Comparison of ENCODE assay signal across 31 mouse cellular contexts in the genomic region with DNA sequence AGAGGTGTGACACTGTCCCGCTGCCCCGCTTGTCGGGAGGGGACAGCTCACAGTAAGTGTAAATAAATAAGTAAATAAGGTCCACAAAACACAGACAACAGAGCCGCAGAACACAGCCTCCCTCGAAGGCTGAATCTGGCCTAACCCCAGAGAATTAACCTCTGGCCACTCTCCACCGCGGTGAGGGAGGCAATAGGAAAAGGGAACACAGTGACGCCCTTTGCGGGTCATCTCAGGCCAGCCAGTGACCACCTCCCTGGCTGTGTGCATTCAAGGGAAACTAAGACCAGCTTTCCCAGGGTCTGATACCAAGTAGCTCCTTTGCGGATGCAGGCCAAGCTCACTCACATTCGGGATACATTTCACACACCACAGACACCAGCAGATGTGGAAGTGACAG. TPM values are rescaled to one million over a fixed set of nuclear protein-coding genes. Genes with fewer than 3 reads are reported as not detected.
DNase-seq lines count a peak whose midpoint lies in the region; ATAC-seq and TF ChIP-seq lines count a peak whose summit lies in the region.
"Had no signal": no experiment of that assay in that cellular context is flagged by ENCODE, and none has a peak within 500 bp of the region (broad histone marks: within the 10 kb centered on the region; RNA-seq: fewer than 3 reads in every experiment).

No protein-coding gene starts in this region.

- H3K4me2 ChIP-seq in kidney, embryonic 14.5 days (replicated peaks; ENCODE audit: low read depth, low read length): no peak overlapping the region
- no peak overlapping the region for H3K4me2 ChIP-seq in hindbrain, embryonic 12.5 days (replicated peaks)
- H3K4me2 ChIP-seq: embryonic facial prominence, embryonic 12.5 days; limb, embryonic 12.5 days; liver, embryonic 12.5 days; midbrain, embryonic 12.5 days; neural tube, embryonic 15.5 days had no signal

- no peak overlapping the region for H3K27ac ChIP-seq in kidney, adult 2 months (ENCODE audit: insufficient read depth, low read depth, low read length)
- H3K27ac ChIP-seq in kidney, embryonic 14.5 days (ENCODE audit: low read depth, low read length): no peak overlapping the region
- no peak overlapping the region for H3K27ac ChIP-seq in hindbrain, embryonic 12.5 days
- H3K27ac ChIP-seq: embryonic facial prominence, embryonic 12.5 days; hindbrain, embryonic 10.5 days; hindbrain, postnatal 0 days; limb, embryonic 12.5 days; liver, embryonic 12.5 days; midbrain, embryonic 12.5 days; neural tube, embryonic 15.5 days had no signal

- TF ChIP-seq CTCF in kidney, adult 2 months (conservative IDR thresholded peaks at IDR 0.05; ENCODE audit: insufficient read depth, insufficient read length, low read depth, low read length): no peak

- H3K9ac ChIP-seq in kidney, embryonic 14.5 days (ENCODE audit: low read depth, low read length): no peak overlapping the region
- H3K9ac ChIP-seq in hindbrain, embryonic 12.5 days: no peak overlapping the region
- H3K9ac ChIP-seq: embryonic facial prominence, embryonic 12.5 days; limb, embryonic 12.5 days; liver, embryonic 12.5 days; midbrain, embryonic 12.5 days; neural tube, embryonic 15.5 days had no signal

- no peak overlapping the region for H3K4me3 ChIP-seq in kidney, adult 2 months (ENCODE audit: insufficient read depth, low read depth, low read length)
- no peak overlapping the region for H3K4me3 ChIP-seq in kidney, embryonic 14.5 days (ENCODE audit: low read length)
- H3K4me3 ChIP-seq in hindbrain, embryonic 12.5 days: no peak overlapping the region
- H3K4me3 ChIP-seq: embryonic facial prominence, embryonic 12.5 days; hindbrain, embryonic 10.5 days; limb, embryonic 12.5 days; liver, embryonic 12.5 days; midbrain, embryonic 12.5 days; neural tube, embryonic 15.5 days had no signal

- no peaks in the 10 kb centered on the region for H3K36me3 ChIP-seq in kidney, adult 2 months (ENCODE audit: control insufficient read depth, insufficient read depth, low read length)
- H3K36me3 ChIP-seq in kidney, embryonic 14.5 days (ENCODE audit: control insufficient read depth, insufficient read depth, low read length): peaks cover 43% of the 10 kb centered on the region
- peaks cover 52% of the 10 kb centered on the region for H3K36me3 ChIP-seq in hindbrain, embryonic 12.5 days

- peaks cover 28% of the 10 kb centered on the region for H3K4me1 ChIP-seq in kidney, adult 2 months (ENCODE audit: control insufficient read depth, insufficient read depth, low read length)
- H3K4me1 ChIP-seq in kidney, embryonic 14.5 days (ENCODE audit: control insufficient read depth, insufficient read depth, low read length): peaks cover 13% of the 10 kb centered on the region
- peaks cover 13% of the 10 kb centered on the region for H3K4me1 ChIP-seq in hindbrain, embryonic 12.5 days

- H3K27me3 ChIP-seq in kidney, adult 2 months (replicated peaks; ENCODE audit: control insufficient read depth, insufficient read depth, low read length): no peaks in the 10 kb centered on the region
- H3K27me3 ChIP-seq in kidney, embryonic 14.5 days (ENCODE audit: control insufficient read depth, insufficient read depth, low read length): no peaks in the 10 kb centered on the region
- no peaks in the 10 kb centered on the region for H3K27me3 ChIP-seq in hindbrain, embryonic 12.5 days
- H3K27me3 ChIP-seq: embryonic facial prominence, embryonic 12.5 days; limb, embryonic 12.5 days; liver, embryonic 12.5 days; midbrain, embryonic 12.5 days; neural tube, embryonic 15.5 days had no signal

- H3K9me3 ChIP-seq in kidney, embryonic 14.5 days (ENCODE audit: control insufficient read depth, low read length): no peaks in the 10 kb centered on the region
- H3K9me3 ChIP-seq in hindbrain, embryonic 12.5 days (replicated peaks): no peaks in the 10 kb centered on the region
- H3K9me3 ChIP-seq: embryonic facial prominence, embryonic 12.5 days; limb, embryonic 12.5 days; liver, embryonic 12.5 days; neural tube, embryonic 15.5 days had no signal

- TF ChIP-seq POLR2A in kidney, adult 2 months (IDR thresholded peaks at IDR 0.05; ENCODE audit: low read depth, low read length): no peak

- peak; percentile 57 to 69 for DNase-seq in heart, adult 18-20 months
- no peak for DNase-seq in heart, postnatal 4 days
- DNase-seq in kidney, adult 2 months: peak; percentile 82
- peak; percentile 75 for DNase-seq in kidney, adult 9 months
- DNase-seq in kidney, postnatal 36 days: peak; percentile 82
- DNase-seq: adrenal gland, adult 2 months; cerebellum, adult 18-20 months; cerebellum, postnatal 14 days; gastrocnemius, postnatal 10 days; lung, adult 2 months; lung, postnatal 14 days; right cerebral cortex, adult 18-20 months; right cerebral cortex, postnatal 4 days; thymus, adult 18-20 months; thymus, postnatal 4 days had no signal

- no peak for ATAC-seq in kidney, embryonic 14.5 days (ENCODE audit: low FRiP score, low TSS enrichment)
- no peak for ATAC-seq in hindbrain, embryonic 12.5 days (ENCODE audit: low FRiP score)
- ATAC-seq: hindbrain, postnatal 0 days; intestine, embryonic 16.5 days; liver, embryonic 12.5 days had no signal

- WGBS in kidney, adult 2 months: 30% methylated on average over 11 of the region's 11 CpGs
- 41% methylated on average over 11 of the region's 11 CpGs for WGBS in kidney, embryonic 14.5 days
- WGBS in hindbrain, embryonic 12.5 days: 73% methylated on average over 11 of the region's 11 CpGs

RNA-seq across cellular contexts. Expression of a gene that starts 25.3 kb away (rescaled TPM):
- 10 to 100 TPM; 13.5 to 13.6 TPM for total RNA-seq in heart, adult 18-20 months (2021)
- 10 to 100 TPM; 24.0 to 25.0 TPM for total RNA-seq in heart, postnatal 4 days (2021)
- 11.3 and 12.1 TPM in 2 replicates for polyA plus RNA-seq in kidney, adult 2 months (2012; rRNA removed)
- polyA plus RNA-seq in kidney, embryonic 14.5 days (2014; fragmentation: Nextera tagmentation; extraction: Ambion mirVana): 18.5 and 28.2 TPM in 2 replicates
- 22.4 and 27.9 TPM in 2 replicates for polyA plus RNA-seq in hindbrain, embryonic 12.5 days (2016; fragmentation: Nextera tagmentation; extraction: Ambion mirVana)

RNA-seq across cellular contexts. Expression of a gene that starts 35.1 kb away (rescaled TPM):
- not detected for total RNA-seq in heart, adult 18-20 months (2021)
- total RNA-seq in heart, postnatal 4 days (2021): not detected
- polyA plus RNA-seq in kidney, adult 2 months (2012; rRNA removed): 369 and 376 TPM in 2 replicates
- 6.0 and 7.7 TPM in 2 replicates for polyA plus RNA-seq in kidney, embryonic 14.5 days (2014; fragmentation: Nextera tagmentation; extraction: Ambion mirVana)
- polyA plus RNA-seq in hindbrain, embryonic 12.5 days (2016; fragmentation: Nextera tagmentation; extraction: Ambion mirVana): not detected in 2 replicates
- total RNA-seq: adrenal gland, adult 2 months; gastrocnemius, postnatal 10 days; left cerebral cortex, postnatal 14 days; megakaryocyte progenitor cell, adult 5-6 weeks; MEL had no signal
- polyA plus RNA-seq: adrenal gland, adult 2 months; C2C12; embryonic facial prominence, embryonic 12.5 days; forebrain, embryonic 11.5 days; heart, embryonic 14.5 days; hindbrain, embryonic 10.5 days; limb, embryonic 12.5 days; liver, embryonic 12.5 days; midbrain, embryonic 12.5 days; neural tube, embryonic 15.5 days had no signal

RNA-seq across cellular contexts. Expression of a gene that starts 59.8 kb away (rescaled TPM):
- 10 to 100 TPM; 30.3 to 33.1 TPM for total RNA-seq in heart, adult 18-20 months (2021)
- 100 to 1,000 TPM in 1 of 2 experiments, 10 to 100 TPM in 1; 92.4 to 108 TPM for total RNA-seq in heart, postnatal 4 days (2021)
- polyA plus RNA-seq in kidney, adult 2 months (2012; rRNA removed): 43.1 and 43.5 TPM in 2 replicates
- 42.1 and 108 TPM in 2 replicates for polyA plus RNA-seq in kidney, embryonic 14.5 days (2014; fragmentation: Nextera tagmentation; extraction: Ambion mirVana)
- polyA plus RNA-seq in hindbrain, embryonic 12.5 days (2016; fragmentation: Nextera tagmentation; extraction: Ambion mirVana): 226 and 233 TPM in 2 replicates

Comparison
In these comparisons a context has a peak if more than half of its experiments do, and no peak if none do; other contexts are left out.
1. RNA of a gene that starts 35.1 kb away (polyA plus RNA-seq): 369 to 376 TPM in kidney, adult 2 months; 6.0 to 7.7 TPM in kidney, embryonic 14.5 days and not detected in hindbrain, embryonic 12.5 days; every median in the first group is over 10 times any median in the second.